Mouse (Mus musculus) megakaryocyte-erythroid progenitor cell, adult 5-6 weeks (primary cell): Measurements from ENCODE around the gene Gm12258. TPM values are rescaled to one million over a fixed set of nuclear protein-coding genes. Genes with fewer than 3 reads are reported as not detected.
"Not testable (repeated sequence)": the region's sequence is repeated elsewhere in the genome, so short reads cannot be mapped to it uniquely, and the experiment has no call there.

ENCODE experiments used
- ATAC-seq: replicated peaks from 2 replicates; pipeline ENCODE4 v1.8.0; 2016; ENCODE audit warnings: mild to moderate bottlenecking, inconsistent platforms; ENCODE audit not compliant: severe bottlenecking, poor library complexity, low FRiP score, low TSS enrichment
- total RNA-seq, 2 experiments: library from RNA; stranded (forward) in 1 of 2; stranded (reverse) in 1 of 2; fragments of 200-1000, 215-1000 nt in 1 of 2; fragments of >200 nt in 1 of 2; fragmentation: Nextera tagmentation in 1 of 2; gene quantifications; 2 replicates each; pipeline ENCODE4 v1.2.3; 2014 to 2017

Gm12258 gene
- total RNA-seq (2014; fragmentation: Nextera tagmentation) (3.4 and 6.6 TPM in 2 replicates), total RNA-seq (2017) (0.75 and 7.4 TPM in 2 replicates)

DNA sequence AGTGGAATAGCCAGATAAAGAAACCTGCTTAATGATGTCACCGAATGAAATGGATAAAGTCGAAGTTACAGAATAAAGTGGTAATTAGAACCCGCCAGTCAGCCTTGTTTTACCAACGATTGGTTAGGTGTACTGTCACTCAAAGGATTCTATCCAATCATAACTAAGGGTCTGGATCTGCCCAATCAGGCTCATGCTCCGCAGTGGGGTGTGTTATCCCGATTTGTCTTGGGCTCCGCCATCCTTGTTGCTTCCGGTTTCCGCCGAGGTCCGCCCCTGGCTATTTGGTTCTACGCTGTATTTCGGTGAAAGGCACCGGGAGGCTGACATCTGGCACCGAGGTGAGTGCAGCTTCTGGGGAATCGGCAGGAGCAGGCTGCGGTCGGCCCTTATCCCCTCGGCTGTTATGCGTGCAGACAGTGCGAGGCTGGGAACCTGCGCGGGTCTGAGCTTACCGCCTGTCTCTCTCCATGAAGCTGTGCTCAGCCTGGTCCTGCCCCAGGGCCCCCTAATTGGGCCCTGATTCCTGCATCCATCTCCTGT is at the start of gene Gm12258:
Gene Gm12258, plus strand, starts transcription at position 240 of the 543 bp plus-strand sequence.
- peak; percentile 100 for ATAC-seq

DNA sequence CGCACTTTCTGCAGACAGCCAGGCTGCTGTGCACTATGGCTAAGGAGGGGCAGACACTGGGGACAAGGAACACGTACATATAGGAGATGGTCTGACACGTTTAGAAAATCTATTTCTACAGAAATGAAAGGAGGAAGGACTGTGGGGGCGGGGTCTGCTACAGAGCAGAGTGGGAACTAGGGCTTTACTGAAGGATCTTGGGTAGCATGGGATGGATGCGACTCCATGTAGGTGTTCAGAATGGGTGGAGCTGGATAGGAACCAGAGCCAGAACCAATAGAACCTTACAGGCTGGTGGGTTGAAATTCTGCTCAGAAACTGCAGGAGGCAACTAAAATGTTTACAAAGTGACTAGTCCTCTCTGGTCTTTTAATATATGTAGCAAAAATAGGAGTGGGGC is 47.2 kb upstream of the Gm12258 start:
- ATAC-seq = no peak

DNA sequence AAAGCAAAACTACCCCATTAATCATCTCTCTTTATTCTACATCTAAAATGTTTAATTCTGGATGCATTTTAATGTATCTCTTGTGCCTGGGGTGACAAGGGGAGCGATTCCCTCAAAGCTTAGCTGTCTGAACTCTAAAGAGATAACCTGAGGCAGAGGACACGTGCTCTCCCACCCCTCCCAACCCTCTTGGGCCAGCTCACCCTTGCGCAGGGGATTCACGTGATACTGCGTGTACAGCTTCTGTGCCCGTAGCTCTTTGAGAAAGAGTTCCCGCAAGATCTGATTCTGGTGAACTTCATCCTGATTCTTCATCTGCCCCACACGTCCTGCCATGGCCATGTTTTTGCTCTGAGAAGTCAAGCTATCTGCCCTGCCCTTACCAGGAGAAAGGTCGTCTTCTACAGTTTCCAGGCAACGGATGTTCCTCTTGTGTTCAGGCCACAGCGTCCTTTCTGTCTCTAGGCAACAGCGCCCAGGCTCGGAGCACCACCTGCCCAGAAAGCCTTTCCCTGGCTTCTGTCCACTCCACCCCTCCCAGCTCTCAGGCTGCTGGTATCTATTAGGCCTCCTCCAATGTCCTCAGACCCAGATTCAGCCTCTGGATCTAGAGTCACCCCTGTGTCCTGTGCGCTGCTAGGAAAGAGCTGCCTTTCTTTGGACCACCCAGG is 45.3 kb upstream of the Gm12258 start, which contains the start of gene Fam183b:
Gene Fam183b, minus strand, starts transcription at position 403 of the 671 bp plus-strand sequence.
- no peak for ATAC-seq

DNA sequence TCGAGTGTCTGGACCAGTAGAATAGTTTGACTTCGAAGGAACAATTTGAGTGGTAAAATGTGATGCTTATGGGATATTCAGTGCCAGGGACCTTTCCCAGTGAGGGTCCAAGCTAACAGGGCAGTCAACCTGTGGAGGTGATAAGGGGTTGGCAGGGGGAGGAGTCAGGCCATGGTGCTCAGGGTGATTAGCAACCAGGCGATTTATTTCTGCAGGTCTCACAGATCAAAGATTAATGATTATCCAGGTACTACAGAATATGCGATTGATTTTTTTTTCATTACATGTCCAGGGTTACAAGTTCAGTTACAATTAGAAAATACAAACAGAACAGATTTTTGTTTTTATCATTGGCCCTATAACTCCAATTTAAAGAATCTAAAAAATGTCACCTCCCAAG is 43.1 kb upstream of the Gm12258 start:
- no peak for ATAC-seq

DNA sequence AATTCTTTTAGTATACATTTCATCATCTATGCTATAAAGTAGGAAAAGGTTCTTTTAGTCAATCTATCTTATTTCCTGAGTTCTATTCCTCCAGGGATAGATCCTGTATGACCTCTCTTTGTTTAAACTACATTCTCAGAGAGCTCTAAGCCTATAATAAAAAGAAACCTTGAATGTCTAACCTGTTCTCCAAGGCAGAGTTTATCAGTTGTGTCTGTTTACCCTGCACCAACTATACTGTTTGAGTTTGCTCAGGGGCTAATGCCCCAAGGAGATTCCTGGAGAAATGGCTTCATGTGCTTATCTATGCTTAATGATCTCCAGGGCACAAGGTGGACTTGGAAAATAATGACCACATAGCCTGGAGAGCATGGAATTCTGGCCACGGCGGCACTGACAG is 42.6 kb upstream of the Gm12258 start:
- ATAC-seq = no peak

DNA sequence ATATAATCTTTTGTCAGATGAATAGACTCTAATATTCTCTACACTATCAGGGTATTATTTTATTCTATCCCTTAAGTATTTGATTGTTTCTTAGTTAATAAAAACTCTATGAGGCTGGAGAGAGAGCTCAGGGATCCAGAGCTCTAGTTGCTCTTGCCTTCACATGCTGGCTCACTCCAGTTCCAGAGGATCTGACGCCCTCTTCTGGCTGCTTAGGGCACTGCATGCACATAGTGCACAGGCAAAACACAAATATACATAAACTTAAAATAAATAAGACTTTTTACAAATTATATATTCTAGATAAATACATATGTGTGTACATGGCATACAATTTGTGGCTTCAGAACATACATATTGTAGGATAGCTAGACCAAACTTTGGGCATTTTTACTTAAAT is 35.0 kb upstream of the Gm12258 start:
- ATAC-seq = no peak

DNA sequence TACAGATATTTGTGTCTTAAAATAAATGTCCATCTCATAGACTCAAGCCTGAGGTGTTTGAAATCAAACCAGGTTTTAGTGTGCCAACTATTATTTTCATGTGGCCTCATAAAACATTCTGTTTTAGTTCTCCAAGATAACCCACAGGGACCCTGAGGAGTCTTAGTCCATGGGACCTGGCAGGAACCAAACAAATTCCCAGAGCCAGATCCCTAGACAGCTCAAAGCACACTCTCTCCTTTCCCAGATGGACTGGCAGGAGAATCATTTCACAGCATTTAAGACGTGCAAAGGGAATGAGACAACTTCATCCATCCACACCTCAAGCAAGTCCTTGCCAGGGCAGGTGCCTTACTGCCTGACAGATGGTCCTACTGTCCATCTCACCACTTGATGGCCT is 32.3 kb upstream of the Gm12258 start, which contains the start of gene Olfr313:
Gene Olfr313, plus strand, starts transcription at position 301 of the 400 bp plus-strand sequence.
- ATAC-seq = not testable (repeated sequence)

DNA sequence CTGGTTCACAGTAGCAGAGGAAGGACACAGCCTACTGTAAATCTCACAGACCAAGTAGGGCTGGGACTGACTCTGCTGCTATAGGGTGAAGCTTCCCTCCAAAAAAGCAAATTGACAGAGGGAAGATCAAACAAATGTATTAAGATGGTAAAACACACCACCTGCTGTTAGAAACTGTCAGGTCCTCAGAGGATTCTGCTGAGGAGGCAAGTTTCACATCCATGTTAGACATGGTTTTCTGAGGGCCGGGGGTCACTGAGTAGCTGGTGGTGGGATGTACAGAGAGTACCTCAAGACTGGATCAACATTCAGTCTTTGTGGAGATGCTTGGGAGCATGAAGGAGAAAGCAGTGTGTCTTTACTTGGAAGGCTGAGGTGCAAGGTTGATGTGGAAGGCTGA is 31.3 kb upstream of the Gm12258 start:
- ATAC-seq = no peak

DNA sequence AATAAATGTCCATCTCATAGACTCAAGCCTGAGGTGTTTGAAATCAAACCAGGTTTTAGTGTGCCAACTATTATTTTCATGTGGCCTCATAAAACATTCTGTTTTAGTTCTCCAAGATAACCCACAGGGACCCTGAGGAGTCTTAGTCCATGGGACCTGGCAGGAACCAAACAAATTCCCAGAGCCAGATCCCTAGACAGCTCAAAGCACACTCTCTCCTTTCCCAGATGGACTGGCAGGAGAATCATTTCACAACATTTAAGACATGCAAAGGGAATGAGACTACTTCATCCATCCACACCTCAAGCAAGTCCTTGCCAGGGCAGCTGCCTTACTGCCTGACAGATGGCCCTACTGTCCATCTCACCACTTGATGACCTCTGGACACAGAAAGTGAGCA is 18.0 kb upstream of the Gm12258 start, which contains the start of gene Olfr312:
Gene Olfr312, plus strand, starts transcription at position 301 of the 400 bp plus-strand sequence.
- not testable (repeated sequence) for ATAC-seq

DNA sequence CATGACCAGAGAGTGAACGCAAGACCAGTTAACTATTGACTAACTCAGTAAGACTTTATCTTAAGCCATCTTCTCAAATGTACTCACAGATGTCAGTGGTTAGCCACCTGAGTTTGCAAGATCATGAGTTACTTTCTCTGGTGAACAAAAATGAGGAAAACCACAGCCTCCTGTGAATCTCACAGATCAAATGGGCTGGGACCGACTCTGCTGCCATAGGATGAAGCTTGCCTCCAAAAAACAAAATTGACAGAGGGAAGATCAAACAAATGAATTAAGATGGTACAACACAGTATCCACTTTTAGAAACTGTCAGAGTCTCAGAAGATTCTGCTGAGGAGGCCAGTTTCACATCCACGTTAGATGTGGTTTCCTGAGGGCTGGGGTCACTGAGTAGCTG is 17.2 kb upstream of the Gm12258 start:
- ATAC-seq = no peak

DNA sequence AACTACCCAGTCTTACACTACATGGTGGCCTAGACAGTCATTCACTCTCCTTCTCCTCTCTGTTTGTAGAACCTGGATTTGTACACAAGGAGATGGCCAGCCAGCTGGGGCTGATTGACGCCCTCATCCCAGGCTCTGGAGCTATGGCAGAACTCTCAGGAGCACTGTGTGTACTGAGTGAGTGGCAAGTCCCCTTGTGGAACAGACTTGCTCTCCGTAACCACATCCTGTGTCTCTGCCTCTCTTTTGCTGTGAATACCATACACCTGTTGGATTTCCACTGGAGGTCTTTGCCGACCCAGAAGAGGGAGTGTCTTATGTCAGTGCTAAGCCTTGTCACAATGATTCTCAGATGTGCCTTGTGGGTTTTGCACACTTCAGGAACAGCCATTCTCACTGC is 14.4 kb upstream of the Gm12258 start:
- ATAC-seq = not testable (repeated sequence)

DNA sequence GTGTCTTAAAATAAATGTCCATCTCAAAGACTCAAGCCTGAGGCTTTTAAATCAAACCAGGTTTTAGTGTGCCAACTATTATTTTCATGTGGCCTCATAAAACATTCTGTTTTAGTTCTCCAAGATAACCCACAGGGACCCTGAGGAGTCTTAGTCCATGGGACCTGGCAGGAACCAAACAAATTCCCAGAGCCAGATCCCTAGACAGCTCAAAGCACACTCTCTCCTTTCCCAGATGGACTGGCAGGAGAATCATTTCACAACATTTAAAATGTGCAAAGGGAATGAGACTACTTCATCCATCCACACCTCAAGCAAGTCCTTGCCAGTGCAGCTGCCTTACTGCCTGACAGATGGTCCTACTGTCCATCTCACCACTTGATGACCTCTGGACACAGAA is 8.0 kb upstream of the Gm12258 start, which contains the start of gene Olfr311:
Gene Olfr311, plus strand, starts transcription at position 301 of the 400 bp plus-strand sequence.
- not testable (repeated sequence) for ATAC-seq

DNA sequence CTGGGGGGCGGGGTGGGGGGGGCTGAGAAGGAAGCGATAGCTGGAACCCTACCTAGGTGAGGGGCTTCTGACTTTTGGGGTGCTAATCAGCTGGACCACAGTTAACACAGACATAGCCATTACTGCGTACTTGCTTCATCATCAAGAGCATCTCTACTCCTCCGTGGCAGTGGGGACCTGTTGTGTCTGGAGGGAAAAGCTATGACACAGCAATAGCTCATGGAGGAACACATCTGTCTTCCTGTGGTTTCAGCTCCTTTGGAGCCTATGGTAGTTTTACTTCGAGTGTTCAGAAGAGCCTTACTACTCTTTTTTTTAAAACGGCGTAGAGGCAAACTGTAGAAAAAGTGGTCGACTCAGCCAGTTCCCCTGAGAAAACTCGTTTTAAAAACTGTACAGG is 678 bp downstream of the Gm12258 start:
- no peak; the same call in 1 of the 2 replicates for ATAC-seq

DNA sequence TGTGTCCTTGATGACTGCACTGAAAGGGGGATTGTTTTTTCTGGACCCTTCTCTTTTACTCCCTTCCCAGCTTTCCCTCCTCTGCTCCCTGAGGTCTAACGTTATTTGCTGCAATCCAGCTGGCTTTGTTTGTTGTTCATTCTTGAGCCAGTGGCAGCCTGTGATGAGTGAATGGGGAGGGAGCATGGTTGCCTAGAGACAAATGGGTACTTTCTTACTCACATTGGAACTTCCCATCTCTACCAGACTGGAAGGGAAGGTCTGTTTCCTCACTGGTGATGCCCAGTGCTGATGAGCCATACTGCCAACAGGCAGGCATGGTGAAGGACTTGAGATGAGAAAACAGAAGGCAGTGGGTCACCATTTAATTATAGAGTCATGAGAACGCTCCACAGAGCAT is 2.8 kb downstream of the Gm12258 start:
- ATAC-seq = no peak

DNA sequence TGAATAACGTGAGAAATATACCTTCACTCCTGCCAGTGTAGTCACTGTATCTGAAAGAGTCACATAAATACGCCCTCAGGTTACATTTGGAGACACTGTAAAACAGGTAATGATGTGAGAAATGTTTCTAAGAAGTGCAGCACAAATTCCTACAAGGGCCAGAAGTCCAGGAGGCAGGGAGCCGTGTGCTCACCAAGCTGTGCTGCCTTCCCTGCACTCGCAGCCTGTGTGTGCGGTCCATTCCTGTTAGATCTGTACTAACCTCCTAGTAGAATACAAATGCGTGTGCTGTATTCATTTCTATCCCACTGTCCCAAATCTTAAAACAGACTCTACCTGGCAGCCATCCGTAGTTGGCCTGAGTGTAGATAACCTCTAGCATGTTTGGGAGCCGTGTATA is 13.8 kb downstream of the Gm12258 start:
- no peak for ATAC-seq

DNA sequence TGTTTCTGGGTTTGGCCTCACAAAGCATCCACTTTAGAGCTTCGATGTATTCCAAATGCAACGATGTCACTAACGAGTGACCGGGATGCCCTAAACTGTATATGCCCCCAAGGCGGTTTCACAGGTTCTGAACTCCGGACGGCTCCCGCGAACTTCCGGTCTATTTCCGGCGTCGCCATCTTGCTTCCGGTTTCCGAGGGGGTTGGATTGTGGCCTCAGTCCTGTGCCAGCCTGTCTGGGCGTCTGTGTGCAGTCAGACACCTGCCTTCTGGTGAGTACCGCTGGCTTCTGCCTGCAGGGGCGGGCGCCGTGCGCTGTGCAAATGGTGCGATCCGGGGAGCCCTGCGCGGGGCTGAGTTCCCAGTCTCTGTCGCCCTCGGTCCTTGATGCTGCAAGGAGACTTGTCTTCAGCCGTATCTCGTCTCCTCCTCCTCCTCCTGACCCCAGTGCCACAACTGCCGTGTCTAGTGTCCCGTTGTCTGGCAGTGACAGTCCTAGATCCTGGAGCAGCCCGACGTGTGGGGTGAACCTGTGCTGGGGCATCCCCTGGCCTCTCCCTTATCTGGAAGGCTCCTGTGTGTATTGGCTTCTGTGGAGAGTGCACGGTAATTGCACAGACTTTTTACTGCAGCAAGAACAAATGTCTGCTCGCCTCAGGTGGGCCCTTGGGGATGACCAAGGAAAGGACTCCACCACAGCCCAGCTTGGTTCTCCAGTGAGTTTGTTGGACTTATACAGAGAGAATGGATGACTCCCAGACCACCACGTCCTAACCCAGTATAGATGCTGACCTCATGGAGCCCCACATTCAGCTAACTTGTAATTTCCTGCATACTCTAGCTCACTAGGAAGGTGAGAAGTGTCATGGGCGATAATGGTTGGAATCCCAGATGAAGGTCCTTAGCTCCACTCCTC is 20.3 kb downstream of the Gm12258 start, which contains the start of gene 2810021J22Rik:
Gene 2810021J22Rik, plus strand, starts transcription at position 178 of the 915 bp plus-strand sequence.
- ATAC-seq = peak; percentile 96

DNA sequence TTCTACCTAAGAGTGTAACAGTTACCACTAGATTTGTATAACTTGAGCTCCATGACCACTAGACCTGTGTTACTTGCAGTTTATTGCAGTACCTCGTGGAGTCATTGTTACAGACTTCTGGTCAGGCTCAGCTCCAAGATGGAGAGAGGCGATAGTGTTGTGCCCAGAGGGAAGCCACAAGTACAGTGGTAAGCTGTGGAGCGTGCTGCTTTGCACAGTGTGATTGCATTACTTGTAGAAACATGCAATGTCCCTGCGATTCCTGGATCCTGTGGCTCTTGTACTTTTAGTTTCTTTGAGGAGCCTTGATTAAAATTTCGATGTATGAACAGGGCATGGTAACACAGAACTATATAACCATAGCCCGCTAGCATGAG is 21.0 kb downstream of the Gm12258 start:
- 0 out of 2 replicates have a peak, but pooled peaks have one; percentile 47 for ATAC-seq

DNA sequence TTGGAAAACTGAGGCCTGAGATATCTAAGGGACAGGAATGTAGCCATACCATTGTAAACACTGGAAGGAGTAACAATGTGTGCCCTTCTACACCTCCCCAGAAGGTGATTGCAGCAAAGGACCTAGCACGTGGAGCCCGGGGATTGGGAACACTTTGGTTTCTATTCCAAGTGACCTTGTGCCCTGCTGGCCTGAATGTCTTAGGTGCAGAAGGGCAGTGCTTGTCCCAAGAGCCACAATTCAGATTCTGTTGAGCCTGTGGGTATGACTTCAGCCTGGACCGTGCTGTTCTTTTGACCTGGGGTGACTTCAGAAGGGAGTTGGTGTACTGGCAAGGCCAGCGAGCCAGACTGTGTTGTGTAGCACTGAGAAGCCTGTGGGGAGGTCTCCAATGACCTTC is 24.0 kb downstream of the Gm12258 start:
- no peak for ATAC-seq

DNA sequence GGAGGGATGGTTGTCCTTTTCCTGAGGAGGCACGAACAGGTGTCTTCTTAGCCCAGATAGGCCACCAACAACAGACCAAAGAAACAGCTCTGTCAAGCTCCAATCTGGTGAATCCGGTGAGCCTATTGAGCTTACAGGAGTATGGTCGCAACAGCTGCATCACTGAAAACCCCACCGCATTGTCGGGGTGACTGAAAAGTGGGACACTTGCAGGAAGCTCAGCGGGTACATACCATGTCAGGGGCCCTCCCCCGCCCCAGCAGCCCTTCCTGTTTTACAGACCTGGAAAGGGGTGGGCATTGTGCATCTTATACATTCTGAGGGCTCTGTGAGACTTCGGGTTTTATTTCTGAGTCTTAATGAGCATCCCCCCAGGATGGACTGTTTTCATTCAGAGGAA is 36.8 kb downstream of the Gm12258 start:
- ATAC-seq = no peak

DNA sequence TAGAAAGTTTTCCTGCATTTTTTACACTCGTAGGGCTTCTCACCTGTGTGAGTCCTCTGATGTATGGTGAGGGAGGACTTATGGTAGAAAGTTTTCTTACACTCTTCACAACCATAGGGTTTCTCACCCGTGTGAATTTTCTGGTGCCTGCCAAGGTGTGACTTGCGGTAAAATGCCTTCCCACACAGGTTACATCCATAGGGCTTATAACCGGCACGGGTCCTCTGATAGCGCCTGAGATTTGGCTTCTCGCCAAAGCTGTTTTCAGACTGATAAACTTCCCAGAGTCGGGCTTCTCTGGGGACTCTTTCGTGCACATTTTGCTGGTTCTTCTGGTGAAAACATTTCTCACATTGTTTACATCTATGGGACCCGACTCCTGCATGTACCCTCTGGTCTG is 43.6 kb downstream of the Gm12258 start:
- no peak for ATAC-seq
